In the genomic region with DNA sequence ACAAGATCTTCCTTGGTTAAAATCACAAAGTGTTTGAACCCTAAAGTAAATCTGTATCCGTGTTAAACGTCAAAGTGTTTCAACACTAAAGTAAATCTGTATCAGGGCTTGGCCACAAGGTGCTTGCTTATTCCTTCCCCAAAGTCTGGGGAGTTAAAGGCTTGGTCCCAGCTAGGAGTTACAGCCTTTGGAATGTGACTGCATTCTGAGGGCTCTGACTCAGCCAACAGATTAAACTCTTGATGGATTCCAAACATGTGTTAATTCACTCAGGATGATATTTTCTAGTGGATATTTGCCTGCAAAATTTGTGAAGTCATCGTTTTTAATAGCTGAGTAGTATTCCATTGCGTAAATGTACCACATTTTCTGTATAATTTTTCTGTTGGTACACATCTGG, we compare ENCODE assay signal across 27 mouse cellular contexts.
DNase-seq lines count a peak whose midpoint lies in the region; ATAC-seq and TF ChIP-seq lines count a peak whose summit lies in the region.
"Had no signal": no experiment of that assay in that cellular context is flagged by ENCODE, and none has a peak within 500 bp of the region (broad histone marks: within the 10 kb centered on the region; RNA-seq: fewer than 3 reads in every experiment).

No protein-coding gene starts in this region.

- H3K36me3 ChIP-seq in CH12.LX (replicated peaks in 1 of 2; ENCODE audit: control insufficient read depth in 1 of 2, insufficient read depth in 1 of 2, low read length in 1 of 2) = peaks cover 0 to 41% of the 10 kb centered on the region in 2 experiments
- H3K36me3 ChIP-seq: embryonic facial prominence, embryonic 12.5 days; embryonic facial prominence, embryonic 15.5 days; forebrain, embryonic 12.5 days; hindbrain, embryonic 12.5 days; hindbrain, embryonic 15.5 days had no signal

- H3K27me3 ChIP-seq in CH12.LX (replicated peaks) (no peaks in the 10 kb centered on the region), Patski (no peaks in the 10 kb centered on the region)
- H3K27me3 ChIP-seq: embryonic facial prominence, embryonic 12.5 days; embryonic facial prominence, embryonic 15.5 days; forebrain, embryonic 12.5 days; hindbrain, embryonic 12.5 days; hindbrain, embryonic 15.5 days had no signal

- H3K4me1 ChIP-seq in CH12.LX (ENCODE audit: control insufficient read depth in 1 of 2, insufficient read depth in 2 of 2) = peaks cover 0 to 9% of the 10 kb centered on the region in 2 experiments; a peak in 2 of 4 replicates
- peaks cover 22% of the 10 kb centered on the region for H3K4me1 ChIP-seq in embryonic fibroblast, embryonic 13.5 days (ENCODE audit: control insufficient read depth, insufficient read depth, low read length)
- H3K4me1 ChIP-seq: embryonic facial prominence, embryonic 12.5 days; embryonic facial prominence, embryonic 15.5 days; forebrain, embryonic 12.5 days; hindbrain, embryonic 12.5 days had no signal

- no peak overlapping the region for H3K4me2 ChIP-seq in CH12.LX (ENCODE audit: insufficient read depth, low read depth, poor library complexity, severe bottlenecking)
- H3K4me2 ChIP-seq: embryonic facial prominence, embryonic 12.5 days; embryonic facial prominence, embryonic 15.5 days; forebrain, embryonic 12.5 days; heart, embryonic 11.5 days; hindbrain, embryonic 12.5 days; hindbrain, embryonic 15.5 days had no signal

- DNase-seq in 3T3-L1 (ENCODE audit: low read depth, low spot score) (peak; percentile 90), CH12.LX (ENCODE audit: extremely low read depth) (no peak), Patski (ENCODE audit: low read depth, low spot score) (no peak)
- DNase-seq in adrenal gland, adult 8-10 months = no peak
- DNase-seq in cerebellum, adult 9-11 months = no peak
- DNase-seq in left cerebral cortex, postnatal 36 days (ENCODE audit: low spot score in 2 of 2) = no peak
- DNase-seq: adrenal gland, postnatal 10 days; adrenal gland, postnatal 36 days; B cell, adult 2 months; cerebellum, adult 18-20 months; cerebellum, adult 9-10 months; cerebellum, postnatal 25 days; gastrocnemius, postnatal 10 days; gastrocnemius, postnatal 36 days; heart, adult 2 months had no signal

- no peak for TF ChIP-seq EP300 in CH12.LX (IDR thresholded peaks at IDR 0.05; ENCODE audit: low read length)

- TF ChIP-seq POLR2A in CH12.LX (IDR thresholded peaks at IDR 0.05; ENCODE audit: low read depth, low read length) = no peak
- TF ChIP-seq POLR2A in embryonic fibroblast, embryonic 13.5 days (IDR thresholded peaks at IDR 0.05; ENCODE audit: low read depth, low read length) = no peak

- ATAC-seq in Patski = peak; percentile 78
- ATAC-seq: activated CD4-positive, CD25-positive, alpha-beta regulatory T cell, adult 4 months; forebrain, embryonic 16.5 days; intestine, postnatal 0 days had no signal

- H3K4me3 ChIP-seq in CH12.LX (replicated peaks in 1 of 3; ENCODE audit: low read depth in 2 of 3, low read length in 2 of 3, poor library complexity in 1 of 3) = no peak overlapping the region
- no peak overlapping the region for H3K4me3 ChIP-seq in embryonic fibroblast, embryonic 13.5 days (ENCODE audit: insufficient read depth, low read length)
- H3K4me3 ChIP-seq: embryonic facial prominence, embryonic 12.5 days; embryonic facial prominence, embryonic 15.5 days; erythroblast, embryonic 14.5 days; forebrain, embryonic 12.5 days; heart, adult 2 months; hindbrain, embryonic 12.5 days; hindbrain, embryonic 15.5 days had no signal

- TF ChIP-seq RAD21 in CH12.LX (IDR thresholded peaks at IDR 0.05; ENCODE audit: low read depth, low read length) = no peak

- CTCF ChIA-PET in Patski (lab: Charles Lee) = no interaction called here

- H3K27ac ChIP-seq in CH12.LX (ENCODE audit: insufficient read depth, low read depth) = no peak overlapping the region
- H3K27ac ChIP-seq in embryonic fibroblast, embryonic 13.5 days (ENCODE audit: insufficient read depth, low read length) = peak overlapping the region; percentile 57; the same call in 1 of the 2 replicates
- H3K27ac ChIP-seq: embryonic facial prominence, embryonic 12.5 days; embryonic facial prominence, embryonic 15.5 days; forebrain, embryonic 12.5 days; heart, adult 2 months; hindbrain, embryonic 12.5 days; hindbrain, embryonic 15.5 days had no signal

- H3K9me3 ChIP-seq in CH12.LX (replicated peaks; ENCODE audit: low read length) = no peaks in the 10 kb centered on the region
- H3K9me3 ChIP-seq: embryonic facial prominence, embryonic 12.5 days; embryonic facial prominence, embryonic 15.5 days; forebrain, embryonic 12.5 days; G1E; hindbrain, embryonic 12.5 days; hindbrain, embryonic 15.5 days had no signal

- dilution Hi-C loops in CH12.LX (cut with MboI; ENCODE audit: extremely low pct_ligation_motif_present, extremely low pct_unique_long_range_greater_than_20kb, low sequenced_read_pairs) = no loop called here

- POLR2A ChIA-PET in Patski (lab: Charles Lee) = no interaction called here

- no peak for TF ChIP-seq CTCF in CH12.LX (conservative IDR thresholded peaks at IDR 0.05 in 1 of 2, IDR thresholded peaks at IDR 0.05 in 1 of 2; ENCODE audit: low read depth in 2 of 2, low read length in 2 of 2)
- TF ChIP-seq CTCF in Patski (IDR thresholded peaks at IDR 0.05) = no peak
- no peak for TF ChIP-seq CTCF in embryonic fibroblast, embryonic 13.5 days (IDR thresholded peaks at IDR 0.05; ENCODE audit: borderline replicate concordance, insufficient read depth, low read length)

- intact Hi-C loops in left cerebral cortex, postnatal 36 days (cut with DNase I) = no loop called here

- in situ Hi-C loops in CH12.LX (cut with MboI; ENCODE audit: low pct_ligation_motif_present, low pct_unique_long_range_greater_than_20kb, low sequenced_read_pairs) = no loop called here
- in situ Hi-C loops in Patski (cut with MboI; ENCODE audit: low pct_unique_long_range_greater_than_20kb) = loop anchor here (25.0 kb wide), 1 partner anchor 1024 kb away; no protein-coding TSS in a partner anchor

- no peaks in the 10 kb centered on the region for H3K79me2 ChIP-seq in CH12.LX (replicated peaks; ENCODE audit: control insufficient read depth, extremely low read depth, insufficient read depth, poor library complexity, severe bottlenecking)

- no peak overlapping the region for H3K9ac ChIP-seq in CH12.LX (ENCODE audit: insufficient read depth, low read depth)
- H3K9ac ChIP-seq: embryonic facial prominence, embryonic 12.5 days; embryonic facial prominence, embryonic 15.5 days; forebrain, embryonic 12.5 days; hindbrain, embryonic 12.5 days; hindbrain, embryonic 15.5 days had no signal

TF ChIP-seq in CH12.LX, 34 proteins besides CTCF, POLR2A, EP300 and RAD21:
- TF ChIP-seq ZC3H11A (IDR thresholded peaks at IDR 0.05; ENCODE audit: low read depth, low read length) = no peak
- TF ChIP-seq TBP (conservative IDR thresholded peaks at IDR 0.05; ENCODE audit: low read depth, low read length) = no peak
- TF ChIP-seq MAFK (IDR thresholded peaks at IDR 0.05; ENCODE audit: insufficient replicate concordance, low read length) = 0 out of 2 replicates have a peak, but pooled peaks have one; percentile 19
